Mouse (Mus musculus) lung, embryonic 16.5 days (tissue): ENCODE results near the gene Kdm6b. TPM values are rescaled to one million over a fixed set of nuclear protein-coding genes. Genes with fewer than 3 reads are reported as not detected.

Experiments
- polyA plus RNA-seq: library from polyadenylated mRNA; unstranded; fragments of >200 nt; fragmentation: Nextera tagmentation; extraction: Ambion mirVana; gene quantifications from 2 replicates; pipeline ENCODE4 v1.2.1, GENCODE M21; 2015

Kdm6b gene
- polyA plus RNA-seq, 1 experiment from 2014 or later: 26.0 TPM

Other genes starting within 250 kb of the Kdm6b start
- gene Alox8, start 215.8 kb downstream of the Kdm6b start, polyA plus RNA-seq: 0.43 and 0.44 TPM in 2 replicates
- gene Gucy2e, start 176.6 kb downstream of the Kdm6b start, polyA plus RNA-seq: 0.10 TPM in 2 replicates
- 26.3 and 28.7 TPM in 2 replicates for gene Cntrob, start 89.9 kb downstream of the Kdm6b start, polyA plus RNA-seq
- 159 and 168 TPM in 2 replicates for gene Trappc1, start 89.7 kb downstream of the Kdm6b start, polyA plus RNA-seq
- 0.62 and 1.6 TPM in 2 replicates for gene Kcnab3, start 87.4 kb downstream of the Kdm6b start, polyA plus RNA-seq
- 11.0 and 12.6 TPM in 2 replicates for gene Rnf227, start 73.2 kb downstream of the Kdm6b start, polyA plus RNA-seq
- 56.9 and 60.3 TPM in 2 replicates for gene Chd3, start 44.3 kb downstream of the Kdm6b start, polyA plus RNA-seq
- gene Naa38, start 18.2 kb downstream of the Kdm6b start, polyA plus RNA-seq: 158 and 165 TPM in 2 replicates
- gene Cyb5d1, start 18.0 kb downstream of the Kdm6b start, polyA plus RNA-seq: 32.3 and 32.6 TPM in 2 replicates
- gene Tmem88, start 15.4 kb downstream of the Kdm6b start, polyA plus RNA-seq: 54.7 and 57.4 TPM in 2 replicates
- gene Dnah2, start 135.4 kb upstream of the Kdm6b start, polyA plus RNA-seq: 1.9 TPM in 2 replicates
- 5.6 and 5.7 TPM in 2 replicates for gene Efnb3, start 146.5 kb upstream of the Kdm6b start, polyA plus RNA-seq
- gene Wrap53, start 166.6 kb upstream of the Kdm6b start, polyA plus RNA-seq: 26.2 and 29.2 TPM in 2 replicates
- 141 and 154 TPM in 2 replicates for gene Trp53, start 166.7 kb upstream of the Kdm6b start, polyA plus RNA-seq
- 10.5 and 12.7 TPM in 2 replicates for gene Atp1b2, start 192.3 kb upstream of the Kdm6b start, polyA plus RNA-seq
- gene Shbg, start 204.2 kb upstream of the Kdm6b start, polyA plus RNA-seq: 0.15 TPM in 1 of 2 replicates, not detected in the other
- 15.2 and 19.2 TPM in 2 replicates for gene Sat2, start 208.3 kb upstream of the Kdm6b start, polyA plus RNA-seq
- 22.2 and 22.6 TPM in 2 replicates for gene Fxr2, start 219.3 kb upstream of the Kdm6b start, polyA plus RNA-seq
- 0.54 TPM in 1 of 2 replicates, not detected in the other for gene Sox15, start 241.6 kb upstream of the Kdm6b start, polyA plus RNA-seq
- gene Mpdu1, start 249.0 kb upstream of the Kdm6b start, polyA plus RNA-seq: 65.5 and 71.0 TPM in 2 replicates